Mouse (Mus musculus): Measurements from ENCODE around the gene Fam43a.

The Fam43a gene

DNA sequence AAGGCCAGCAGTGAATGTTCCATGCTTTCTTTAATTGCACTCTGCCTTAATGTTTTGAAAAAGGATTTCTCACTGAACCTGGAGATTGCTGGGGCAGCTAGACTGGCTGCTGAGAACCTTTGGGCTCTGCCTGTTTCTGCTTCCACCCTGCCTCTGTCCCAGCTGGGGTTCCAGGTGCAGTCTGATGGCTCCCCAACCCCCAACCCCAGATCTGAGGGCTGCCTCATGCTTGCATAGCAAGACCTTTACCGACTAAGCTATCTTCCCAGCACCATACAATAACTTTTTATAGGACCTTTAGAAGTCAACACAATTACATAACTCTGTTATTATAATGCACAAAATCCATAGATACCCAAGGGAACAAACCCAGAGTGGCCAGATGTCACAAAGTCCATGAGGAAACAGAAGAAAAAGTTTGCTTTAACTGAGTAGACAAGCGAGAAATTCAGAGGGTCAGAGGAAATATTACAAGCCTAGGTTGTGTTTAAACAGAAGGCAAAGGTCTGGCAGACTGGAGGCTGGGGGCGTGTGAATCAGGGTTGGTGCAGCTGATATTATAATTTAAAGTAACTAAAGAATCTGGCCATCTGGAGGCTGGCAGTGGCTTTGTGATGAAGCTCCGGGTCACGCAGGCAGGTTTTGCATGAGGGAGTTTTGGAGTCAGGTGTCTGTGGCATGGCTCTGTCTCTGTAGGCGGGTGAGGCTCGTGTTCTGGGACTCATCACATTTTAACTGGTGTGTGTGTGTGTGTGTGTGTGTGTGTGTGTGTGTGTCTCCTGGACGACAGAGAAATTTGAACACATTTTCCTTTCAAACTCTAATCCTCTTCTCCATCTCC is 34.6 kb downstream of the Fam43a start:
- DNase-seq, result no peak

DNA sequence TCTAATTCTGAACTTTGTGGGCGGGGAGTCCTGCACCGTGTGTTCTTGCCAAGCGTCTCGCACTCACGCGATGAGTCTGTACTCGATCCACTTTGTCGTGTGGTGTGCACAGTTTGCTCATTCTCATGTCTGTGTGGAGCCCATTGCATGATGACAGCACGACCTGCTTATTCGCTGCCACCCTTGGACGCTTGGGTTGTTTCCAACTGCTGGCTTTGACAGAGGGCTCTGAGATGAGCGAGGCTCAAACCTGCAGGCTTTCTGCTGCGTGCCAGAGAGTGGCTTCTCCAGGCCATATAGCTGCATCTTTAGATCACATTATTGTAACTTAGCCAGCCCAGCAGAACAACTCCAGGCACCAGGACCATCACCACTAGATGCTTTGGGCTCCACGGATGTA is 39.1 kb downstream of the Fam43a start:
- no peak for DNase-seq

DNA sequence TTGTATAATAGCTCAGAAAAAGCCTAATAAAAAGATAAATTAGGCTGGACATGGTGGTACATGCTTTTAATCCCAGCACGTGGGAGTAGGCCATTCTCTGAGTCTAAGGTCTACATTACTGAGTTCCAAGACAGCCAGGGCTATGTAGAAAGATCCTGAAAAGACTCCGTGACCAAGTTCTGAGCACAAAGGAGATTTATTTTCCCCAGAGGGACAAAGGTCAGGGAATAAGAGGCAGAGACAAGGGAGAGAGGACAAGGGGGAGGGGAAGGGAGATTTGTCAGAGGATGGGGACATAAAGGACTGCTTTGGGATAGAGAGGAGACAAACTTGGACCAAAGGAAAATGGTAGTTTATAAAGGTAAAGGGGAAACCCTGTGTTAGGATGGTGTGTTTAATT is 41.1 kb downstream of the Fam43a start:
- DNase-seq, result no peak

DNA sequence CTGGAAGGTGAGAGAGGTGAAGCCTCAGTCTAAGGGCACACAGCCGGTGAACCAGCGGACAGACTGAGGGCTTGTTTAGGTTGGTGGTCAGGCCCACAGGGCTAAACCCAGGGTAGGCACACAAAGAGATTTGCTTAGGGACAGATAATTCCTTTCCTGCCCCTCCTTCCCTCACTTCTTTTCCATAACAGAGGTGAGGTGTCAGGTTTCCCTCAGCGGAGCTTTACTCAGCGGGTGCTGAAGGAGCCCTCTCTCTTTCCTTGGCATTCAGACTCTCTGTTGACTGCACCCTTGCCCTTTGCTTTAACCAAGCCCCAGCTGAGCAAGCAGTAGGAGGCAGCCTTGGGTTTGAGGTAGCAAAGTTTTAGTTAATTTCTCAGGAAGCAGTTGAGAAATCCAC is 41.9 kb downstream of the Fam43a start:
- peak; percentile 15 for DNase-seq

DNA sequence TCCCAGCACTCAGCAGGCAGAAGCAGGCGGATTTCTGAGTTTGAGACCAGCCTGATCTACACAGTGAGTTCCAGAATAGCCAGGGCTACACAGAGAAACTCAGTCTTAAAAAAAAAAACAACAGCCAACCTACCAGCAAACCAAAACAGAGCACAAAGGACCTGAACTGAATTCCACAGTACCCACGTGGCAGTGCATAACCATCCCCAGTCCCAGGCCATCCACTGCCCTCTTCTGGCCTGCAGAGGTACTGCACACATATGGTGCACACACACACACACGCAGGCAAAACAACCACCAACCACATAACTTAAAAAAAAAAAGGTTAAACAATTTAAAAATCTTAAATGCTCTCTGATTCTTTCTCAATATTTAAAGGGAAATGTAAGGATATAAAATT is 42.7 kb downstream of the Fam43a start:
- DNase-seq, result no peak

DNA sequence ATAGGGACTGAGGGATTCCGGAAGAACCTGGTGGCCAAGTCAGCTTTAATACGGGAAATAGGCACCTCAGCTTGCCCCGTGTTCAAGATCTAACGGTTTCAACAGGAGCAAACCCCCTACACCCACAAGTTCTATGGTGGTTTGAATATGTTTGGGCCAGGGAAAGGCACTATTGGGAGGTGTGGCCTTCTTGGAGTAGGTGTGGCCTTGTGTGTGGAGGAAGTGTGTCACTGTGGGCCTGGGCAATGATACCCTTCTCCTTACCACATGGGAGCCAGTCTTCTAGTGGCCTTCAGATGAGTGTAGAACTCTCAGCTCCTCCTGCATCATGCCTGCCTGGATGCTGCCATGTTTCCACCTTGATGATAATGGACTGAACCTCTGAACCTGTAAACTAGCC is 45.5 kb downstream of the Fam43a start:
- no peak for DNase-seq

DNA sequence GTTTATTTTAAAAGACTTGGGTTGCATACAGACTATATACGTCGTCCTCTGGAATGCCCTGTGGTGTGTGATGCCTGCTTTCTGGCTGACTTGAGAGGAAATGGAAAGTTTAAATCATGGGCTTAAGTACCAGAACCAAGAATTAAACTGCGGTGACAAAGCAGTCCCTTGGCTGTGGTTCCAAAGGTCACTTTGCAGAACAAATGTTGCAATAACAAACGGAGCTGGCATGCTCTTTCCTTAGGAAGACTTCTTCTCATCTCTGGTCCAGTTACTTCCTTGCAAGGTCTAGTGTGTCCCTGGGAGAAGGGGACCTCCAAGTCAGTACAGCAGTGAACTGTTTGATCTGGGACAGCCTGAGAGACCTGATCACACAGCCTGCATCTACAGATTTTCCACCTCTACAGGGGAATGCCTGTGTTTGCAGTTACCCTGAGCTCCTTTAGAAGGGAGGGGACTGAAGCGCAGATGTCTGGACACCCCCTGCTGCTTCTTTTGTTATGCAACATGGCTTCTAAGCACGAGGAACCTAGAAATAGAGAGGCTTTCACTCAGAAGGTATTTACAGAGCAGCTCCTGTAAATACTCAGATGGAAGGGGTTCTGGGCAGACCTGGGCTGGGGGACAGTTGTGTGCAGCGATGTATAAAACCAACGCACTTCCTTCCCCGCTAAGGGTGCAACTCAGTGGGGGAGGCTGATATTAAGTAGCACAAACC is 46.5 kb downstream of the Fam43a start:
- DNase-seq, result peak; percentile 15

DNA sequence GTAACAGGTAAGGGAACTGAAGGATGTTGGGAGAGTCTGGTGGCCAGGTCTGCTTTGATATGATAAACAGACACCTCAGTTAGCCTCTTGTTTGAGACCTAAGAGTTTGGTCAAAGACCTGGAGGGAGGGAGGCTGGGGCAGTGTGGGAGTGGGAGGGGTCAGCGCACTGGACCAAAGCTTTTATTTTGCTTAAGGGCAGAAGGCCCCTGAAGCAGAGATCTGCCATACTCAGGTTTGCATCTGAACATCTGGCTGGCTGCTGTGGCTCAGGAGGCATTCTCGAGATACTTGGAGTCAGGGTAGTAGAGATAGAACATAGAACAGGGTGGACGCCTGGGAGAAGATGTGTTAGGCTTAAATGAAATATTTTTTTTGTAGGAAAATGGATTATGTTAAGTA is 47.3 kb downstream of the Fam43a start:
- no peak for DNase-seq

DNA sequence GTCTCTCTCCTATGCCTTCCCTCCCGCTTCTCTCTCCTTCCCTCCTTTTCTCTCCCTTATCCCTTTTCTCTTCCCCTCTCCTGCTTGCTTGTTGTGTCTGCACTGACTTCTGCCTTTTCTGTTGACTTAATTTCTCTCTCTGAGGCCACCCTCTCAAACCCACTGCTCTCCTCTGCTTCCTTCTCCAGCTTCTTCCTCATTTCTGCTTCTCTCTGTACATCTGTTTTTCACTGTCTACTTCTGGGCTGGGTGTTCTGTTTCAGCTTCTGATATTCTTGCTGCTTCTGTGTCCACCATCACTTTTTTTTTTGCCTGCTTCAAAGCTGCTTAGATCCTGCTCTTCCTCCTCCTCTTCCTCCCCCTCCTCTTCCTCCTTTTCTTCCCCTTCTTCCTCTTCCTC is 51.8 kb downstream of the Fam43a start:
- no peak for DNase-seq

All from lung, postnatal 36 days (tissue).